Mouse (Mus musculus): ENCODE results near the gene Urah. TPM values are rescaled to one million over a fixed set of nuclear protein-coding genes. Genes with fewer than 3 reads are reported as not detected.

Gene Urah
- polyA plus RNA-seq, 1 experiment from 2014 or later = 26.7 TPM

- Histone ChIP-seq H3K4me3 (replicated peaks; ENCODE audit: low read length) (no peak within 1 kb of the TSS), H3K27ac (ENCODE audit: low read length) (no peak within 1 kb of the TSS), H3K4me1 (ENCODE audit: control insufficient read depth, insufficient read depth, low read length) (no peaks in the 10 kb centered on the region), H3K27me3 (ENCODE audit: control insufficient read depth, insufficient read depth, low read length) (no peaks in the 10 kb centered on the region; the same call in 1 of the 2 replicates), H3K36me3 (ENCODE audit: control insufficient read depth, insufficient read depth, low read length) (peaks cover 9% of the 10 kb centered on the region; the same call in 1 of the 2 replicates), H3K9me3 (replicated peaks; ENCODE audit: control insufficient read depth, low read length) (no peaks in the 10 kb centered on the region), H3K4me2 (ENCODE audit: low read depth, low read length) (no peak within 1 kb of the TSS), H3K9ac (ENCODE audit: low read length) (peak within 1 kb of the TSS; percentile 0)
- WGBS = 55% methylated on average over 11 of the region's 11 CpGs
- ATAC-seq (ENCODE audit: insufficient read depth, low FRiP score) = no peak
Measured at GRCm38 (mm10) chr7:140847755-140848580, 13.2 kb downstream of the Urah start, which contains the start of gene Odf3. TSS of gene Odf3 (plus strand) at chr7:140847805.

DNA sequence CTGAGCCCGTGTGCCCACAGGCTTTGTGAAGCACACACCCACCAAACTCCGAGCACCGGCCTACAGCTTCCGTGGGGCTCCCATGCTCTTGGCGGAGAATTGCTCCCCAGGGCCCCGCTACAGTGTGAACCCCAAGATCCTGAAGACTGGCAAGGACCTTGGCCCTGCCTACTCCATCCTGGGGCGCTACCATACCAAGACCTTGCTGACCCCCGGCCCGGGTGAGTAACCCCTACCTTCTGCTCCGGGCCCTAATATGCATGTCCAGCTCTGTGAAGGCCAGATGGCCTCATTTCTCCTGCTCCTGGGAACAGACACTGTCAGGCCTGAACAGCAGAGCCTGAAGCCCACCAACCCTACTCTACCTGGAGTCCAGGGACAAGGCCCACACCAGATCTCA, 13.8 kb downstream of the Urah start:
- Histone ChIP-seq H3K4me2 (ENCODE audit: low read depth, low read length) (no peak overlapping the region), H3K36me3 (ENCODE audit: control insufficient read depth, insufficient read depth, low read length) (peaks cover 10% of the 10 kb centered on the region), H3K9ac (ENCODE audit: low read length) (peak overlapping the region; percentile 0; the same call in 1 of the 2 replicates), H3K27ac (ENCODE audit: low read length) (no peak overlapping the region), H3K9me3 (replicated peaks; ENCODE audit: control insufficient read depth, low read length) (no peaks in the 10 kb centered on the region), H3K27me3 (ENCODE audit: control insufficient read depth, insufficient read depth, low read length) (no peaks in the 10 kb centered on the region; the same call in 1 of the 2 replicates), H3K4me1 (ENCODE audit: control insufficient read depth, insufficient read depth, low read length) (no peaks in the 10 kb centered on the region), H3K4me3 (replicated peaks; ENCODE audit: low read length) (no peak overlapping the region)
- 85% methylated on average over 10 of the region's 10 CpGs for WGBS
- ATAC-seq (ENCODE audit: insufficient read depth, low FRiP score) = no peak

DNA sequence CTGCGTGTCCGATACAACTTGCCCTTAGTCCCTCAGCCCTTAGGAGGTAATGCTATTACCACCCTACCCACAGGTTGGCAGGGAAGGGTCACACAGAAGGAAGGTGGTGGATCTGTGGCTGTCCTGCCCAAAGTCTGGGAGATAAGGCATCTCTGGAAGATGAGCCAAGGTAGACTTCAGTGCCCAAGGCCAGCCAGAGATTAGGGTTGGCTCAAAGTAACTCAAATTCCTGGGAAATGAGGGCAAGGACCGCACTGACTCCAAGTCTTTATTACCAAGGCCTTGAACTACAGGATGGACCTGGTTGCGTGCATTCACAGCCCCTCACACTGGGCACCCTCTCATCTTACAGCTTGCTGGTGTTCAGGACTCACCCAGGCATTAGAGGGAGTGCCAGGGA, 17.1 kb downstream of the Urah start:
- Histone ChIP-seq H3K9me3 (replicated peaks; ENCODE audit: control insufficient read depth, low read length) (no peaks in the 10 kb centered on the region), H3K36me3 (ENCODE audit: control insufficient read depth, insufficient read depth, low read length) (peaks cover 14% of the 10 kb centered on the region), H3K4me1 (ENCODE audit: control insufficient read depth, insufficient read depth, low read length) (peaks cover 11% of the 10 kb centered on the region), H3K27ac (ENCODE audit: low read length) (no peak overlapping the region), H3K4me2 (ENCODE audit: low read depth, low read length) (no peak overlapping the region), H3K4me3 (replicated peaks; ENCODE audit: low read length) (no peak overlapping the region), H3K27me3 (ENCODE audit: control insufficient read depth, insufficient read depth, low read length) (no peaks in the 10 kb centered on the region), H3K9ac (ENCODE audit: low read length) (no peak overlapping the region)
- ATAC-seq (ENCODE audit: insufficient read depth, low FRiP score) = no peak
- WGBS = 90% methylated on average over 4 of the region's 4 CpGs

DNA sequence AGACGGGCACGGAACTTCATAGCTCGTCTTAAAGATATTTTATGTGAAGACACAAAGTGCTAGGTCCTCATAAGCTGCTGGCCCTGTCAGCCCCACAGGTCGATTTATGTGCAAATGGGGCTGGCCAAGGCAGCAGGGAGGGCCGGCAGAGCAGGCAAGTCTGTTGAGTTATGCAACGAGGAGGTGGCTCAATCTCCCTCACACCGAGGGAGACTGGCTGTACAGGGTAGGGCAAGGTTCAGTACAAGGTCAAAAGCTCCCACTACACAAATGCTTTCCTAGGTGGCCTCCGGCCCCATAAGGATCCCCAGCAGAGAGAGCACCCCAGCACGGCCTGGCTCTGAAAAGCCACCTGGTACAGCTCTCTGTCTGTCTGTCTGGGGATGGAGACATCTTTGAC, 18.6 kb downstream of the Urah start:
- H3K9ac ChIP-seq (ENCODE audit: low read length) = no peak overlapping the region
- no peak overlapping the region for H3K4me2 ChIP-seq (ENCODE audit: low read depth, low read length)
- peaks cover 18% of the 10 kb centered on the region for H3K4me1 ChIP-seq (ENCODE audit: control insufficient read depth, insufficient read depth, low read length)
- no peaks in the 10 kb centered on the region for H3K27me3 ChIP-seq (ENCODE audit: control insufficient read depth, insufficient read depth, low read length)
- WGBS = 84% methylated on average over 9 of the region's 9 CpGs
- no peak overlapping the region for H3K4me3 ChIP-seq (replicated peaks; ENCODE audit: low read length)
- ATAC-seq (ENCODE audit: insufficient read depth, low FRiP score) = no peak
- no peak overlapping the region for H3K27ac ChIP-seq (ENCODE audit: low read length)
- peaks cover 14% of the 10 kb centered on the region for H3K36me3 ChIP-seq (ENCODE audit: control insufficient read depth, insufficient read depth, low read length)
- H3K9me3 ChIP-seq (replicated peaks; ENCODE audit: control insufficient read depth, low read length) = no peaks in the 10 kb centered on the region

DNA sequence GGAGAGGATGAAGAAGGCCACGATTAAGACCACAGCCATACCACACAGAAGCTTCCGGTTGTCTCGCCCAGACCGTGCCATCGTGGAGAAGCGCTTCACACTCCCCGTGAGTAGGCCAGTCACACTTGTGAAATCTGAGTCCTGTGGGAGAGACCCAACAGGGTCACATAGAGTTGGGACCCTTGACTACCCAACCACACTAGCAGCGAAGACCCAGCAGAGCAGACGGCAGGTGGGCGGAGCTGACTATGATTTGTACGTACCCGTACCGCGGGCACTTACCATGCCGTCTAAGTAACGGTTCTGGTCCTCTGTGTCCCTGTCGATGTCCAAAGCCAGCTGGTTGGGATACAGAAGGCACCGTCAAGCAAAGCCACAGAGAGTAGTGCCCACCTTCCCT, 19.7 kb downstream of the Urah start:
- H3K4me1 ChIP-seq (ENCODE audit: control insufficient read depth, insufficient read depth, low read length) = peaks cover 24% of the 10 kb centered on the region
- no peaks in the 10 kb centered on the region for H3K9me3 ChIP-seq (replicated peaks; ENCODE audit: control insufficient read depth, low read length)
- no peak overlapping the region for H3K27ac ChIP-seq (ENCODE audit: low read length)
- 93% methylated on average over 18 of the region's 18 CpGs for WGBS
- H3K4me3 ChIP-seq (replicated peaks; ENCODE audit: low read length) = no peak overlapping the region
- H3K27me3 ChIP-seq (ENCODE audit: control insufficient read depth, insufficient read depth, low read length) = no peaks in the 10 kb centered on the region
- ATAC-seq (ENCODE audit: insufficient read depth, low FRiP score) = no peak
- no peak overlapping the region for H3K4me2 ChIP-seq (ENCODE audit: low read depth, low read length)
- H3K36me3 ChIP-seq (ENCODE audit: control insufficient read depth, insufficient read depth, low read length) = peaks cover 16% of the 10 kb centered on the region
- H3K9ac ChIP-seq (ENCODE audit: low read length) = no peak overlapping the region

DNA sequence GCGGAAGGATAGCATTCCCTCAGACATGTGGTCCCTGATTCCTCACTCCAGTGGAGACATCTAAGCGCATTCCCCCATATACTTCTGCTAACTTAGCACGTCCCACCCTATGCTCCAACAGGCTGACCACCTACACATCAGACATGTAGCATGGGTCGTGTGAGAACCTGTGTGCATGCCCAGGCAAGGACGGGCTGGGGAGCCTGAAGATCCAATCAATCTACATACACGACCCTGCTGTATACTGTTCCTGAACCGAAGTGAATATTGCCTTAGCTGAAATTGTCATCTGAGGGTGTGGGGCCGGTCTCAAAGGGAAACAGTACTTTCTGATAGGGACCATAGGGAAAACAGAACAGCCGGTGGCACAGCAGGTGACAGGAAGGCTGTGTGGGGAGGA, 20.4 kb downstream of the Urah start:
- Histone ChIP-seq H3K27ac (ENCODE audit: low read length) (peak overlapping the region; percentile 97; the same call in 1 of the 2 replicates), H3K4me1 (ENCODE audit: control insufficient read depth, insufficient read depth, low read length) (peaks cover 24% of the 10 kb centered on the region), H3K4me2 (ENCODE audit: low read depth, low read length) (peak overlapping the region; percentile 98), H3K36me3 (ENCODE audit: control insufficient read depth, insufficient read depth, low read length) (peaks cover 19% of the 10 kb centered on the region), H3K9ac (ENCODE audit: low read length) (peak overlapping the region; percentile 95), H3K9me3 (replicated peaks; ENCODE audit: control insufficient read depth, low read length) (no peaks in the 10 kb centered on the region), H3K4me3 (replicated peaks; ENCODE audit: low read length) (peak overlapping the region; percentile 95), H3K27me3 (ENCODE audit: control insufficient read depth, insufficient read depth, low read length) (no peaks in the 10 kb centered on the region)
- WGBS = 68% methylated on average over 9 of the region's 9 CpGs
- no peak for ATAC-seq (ENCODE audit: insufficient read depth, low FRiP score)

DNA sequence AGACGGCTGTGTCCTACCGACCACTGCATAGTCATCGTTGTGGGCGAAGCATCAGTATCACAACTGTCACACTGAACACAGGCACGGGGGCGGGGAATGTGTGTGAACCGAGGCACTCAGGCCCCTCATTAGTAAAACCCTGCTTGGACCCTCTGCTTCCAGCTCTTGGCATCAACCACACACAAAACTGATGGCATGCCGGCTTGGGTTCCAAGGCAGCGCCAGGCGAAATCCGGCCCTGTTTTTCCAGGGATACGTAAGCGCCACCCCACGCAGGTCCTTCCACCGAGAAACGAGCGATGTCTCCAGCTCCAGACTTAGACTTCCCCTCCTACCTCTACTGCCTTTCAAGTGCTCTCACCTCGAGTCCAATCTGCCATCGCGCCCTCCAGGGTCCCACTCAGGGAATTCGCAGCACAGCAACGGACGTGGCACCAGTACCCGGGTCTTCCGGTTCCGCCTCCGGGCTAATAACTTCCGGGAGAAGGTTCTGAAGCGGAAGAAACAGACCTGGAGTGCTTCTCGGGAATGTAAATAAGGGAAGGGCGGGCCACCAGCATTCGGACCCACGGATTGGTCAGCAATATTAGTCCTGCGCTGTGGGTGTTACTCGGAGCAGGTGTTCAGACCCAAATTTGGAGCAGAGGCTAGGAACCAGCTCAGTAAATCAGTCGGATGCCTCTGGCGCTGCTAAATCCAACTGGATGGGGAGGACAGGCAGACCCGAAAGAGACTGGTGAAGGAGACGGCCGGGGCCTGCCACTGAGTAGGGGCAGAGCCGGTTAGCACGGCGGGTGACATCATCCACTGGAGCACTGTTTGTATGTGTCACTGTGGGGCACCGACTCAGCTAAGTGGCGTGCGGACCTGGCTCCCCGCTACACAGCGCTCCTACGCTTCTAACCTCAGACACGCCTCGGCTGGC, 21.3 kb downstream of the Urah start, which contains the start of gene Gm45785:
Gm45785 (minus strand) TSS at position 472 of the 925 bp plus-strand sequence.
- H3K4me2 ChIP-seq (ENCODE audit: low read depth, low read length) = peak within 1 kb of the TSS; percentile 98
- H3K9ac ChIP-seq (ENCODE audit: low read length) = peak within 1 kb of the TSS; percentile 95
- ATAC-seq (ENCODE audit: insufficient read depth, low FRiP score) = peak; percentile 80
- peaks cover 21% of the 10 kb centered on the region for H3K36me3 ChIP-seq (ENCODE audit: control insufficient read depth, insufficient read depth, low read length)
- WGBS = under 1% methylated on average over 51 of the region's 51 CpGs
- H3K27ac ChIP-seq (ENCODE audit: low read length) = peak within 1 kb of the TSS; percentile 97
- peak within 1 kb of the TSS; percentile 95 for H3K4me3 ChIP-seq (replicated peaks; ENCODE audit: low read length)
- no peaks in the 10 kb centered on the region for H3K9me3 ChIP-seq (replicated peaks; ENCODE audit: control insufficient read depth, low read length)
- H3K4me1 ChIP-seq (ENCODE audit: control insufficient read depth, insufficient read depth, low read length) = peaks cover 24% of the 10 kb centered on the region
- no peaks in the 10 kb centered on the region for H3K27me3 ChIP-seq (ENCODE audit: control insufficient read depth, insufficient read depth, low read length)

GRCm38 (mm10) chr7:140856785-140857549, 22.1 kb downstream of the Urah start, which contains the start of gene Ric8a:
TSS of gene Ric8a (plus strand) at chr7:140856957.
- peak within 1 kb of the TSS; percentile 95 for H3K9ac ChIP-seq (ENCODE audit: low read length)
- peaks cover 24% of the 10 kb centered on the region for H3K4me1 ChIP-seq (ENCODE audit: control insufficient read depth, insufficient read depth, low read length)
- H3K4me3 ChIP-seq (replicated peaks; ENCODE audit: low read length) = peak within 1 kb of the TSS; percentile 95
- peaks cover 23% of the 10 kb centered on the region for H3K36me3 ChIP-seq (ENCODE audit: control insufficient read depth, insufficient read depth, low read length)
- peak within 1 kb of the TSS; percentile 97 for H3K27ac ChIP-seq (ENCODE audit: low read length)
- WGBS = 0% methylated on average over 49 of the region's 50 CpGs
- peak; percentile 86 for ATAC-seq (ENCODE audit: insufficient read depth, low FRiP score)
- peak within 1 kb of the TSS; percentile 98 for H3K4me2 ChIP-seq (ENCODE audit: low read depth, low read length)
- H3K9me3 ChIP-seq (replicated peaks; ENCODE audit: control insufficient read depth, low read length) = no peaks in the 10 kb centered on the region
- H3K27me3 ChIP-seq (ENCODE audit: control insufficient read depth, insufficient read depth, low read length) = no peaks in the 10 kb centered on the region
